Mouse (Mus musculus) olfactory bulb, adult 2 months (tissue): ENCODE measurements around the gene Olfr65.

Experiments
- CTCF ChIP-seq: fragments of 200-500 bp; IDR thresholded peaks from 2 replicates; pipeline ENCODE4 v1.5.1; 2012; ENCODE audit warnings: low read depth, mild to moderate bottlenecking, low read length, moderate library complexity; ENCODE audit not compliant: insufficient read depth
- POLR2A ChIP-seq: fragments of 200-500 bp; IDR thresholded peaks from 2 replicates; pipeline ENCODE4 v1.6.1; 2012; ENCODE audit warnings: mild to moderate bottlenecking, low read depth, low read length, moderate library complexity; ENCODE audit not compliant: insufficient read depth

DNA sequence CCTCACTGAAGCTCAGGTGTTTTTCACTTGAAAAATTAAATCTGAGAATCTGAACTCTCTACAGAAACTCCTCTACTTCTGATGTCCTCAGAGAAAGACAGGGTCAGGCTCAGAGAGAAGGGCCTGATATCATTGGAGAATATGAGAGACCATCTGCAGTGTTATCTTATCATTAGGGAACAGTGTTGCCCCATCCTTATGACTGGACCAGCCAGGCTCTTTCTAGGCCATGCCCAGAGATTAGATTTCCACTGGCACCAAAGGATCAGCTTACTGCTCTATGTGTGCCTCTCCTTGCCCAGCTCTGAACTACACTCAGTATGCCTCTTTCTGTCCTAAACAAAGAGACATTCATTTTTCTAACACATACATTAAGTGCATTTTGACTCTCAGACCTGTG lies 12.1 kb downstream of the Olfr65 start:
- TF ChIP-seq CTCF, result no peak
- no peak for TF ChIP-seq POLR2A
